Mouse (Mus musculus) G1E (cell line): ENCODE results near the gene Iars. TPM values are rescaled to one million over a fixed set of nuclear protein-coding genes. Genes with fewer than 3 reads are reported as not detected.
"Not testable (repeated sequence)": the region's sequence is repeated elsewhere in the genome, so short reads cannot be mapped to it uniquely, and the experiment has no call there.

Source experiments
- ATAC-seq: 2 replicates; pipeline ENCODE4 v1.8.0; 2016; ENCODE audit warnings: mild to moderate bottlenecking; ENCODE audit not compliant: insufficient number of reproducible peaks, poor library complexity, low FRiP score, severe bottlenecking; ENCODE audit errors: extremely low read depth
- DNase-seq: peaks from one replicate; pipeline ENCODE4 v3.0.0; 2012; ENCODE audit warnings: low spot score
- H3K27me3 ChIP-seq: 2 replicates; pipeline ENCODE4 v1.6.1; 2012; ENCODE audit warnings: mild to moderate bottlenecking, low read length, inconsistent platforms; ENCODE audit not compliant: insufficient read depth
- H3K36me3 ChIP-seq: replicated peaks from 2 replicates; pipeline ENCODE3; 2012; ENCODE audit warnings: mild to moderate bottlenecking, inconsistent platforms
- H3K4me1 ChIP-seq: 2 replicates; pipeline ENCODE4 v1.6.1; 2012; ENCODE audit warnings: low read depth, low read length, inconsistent platforms, mixed read lengths; ENCODE audit not compliant: insufficient read depth
- H3K4me3 ChIP-seq: 2 replicates; pipeline ENCODE4 v1.5.1; 2012; ENCODE audit warnings: low read depth, mild to moderate bottlenecking, inconsistent platforms, low read length, moderate library complexity, mixed read lengths
- H3K9me3 ChIP-seq: replicated peaks from 2 replicates; pipeline ENCODE4 v1.6.1; 2012; ENCODE audit warnings: inconsistent platforms
- CTCF ChIP-seq: IDR thresholded peaks from 2 replicates; pipeline ENCODE4 v1.5.1; 2012; ENCODE audit warnings: low read depth, low read length, inconsistent platforms, mixed read lengths
- GATA1 ChIP-seq: IDR thresholded peaks from 2 replicates; pipeline ENCODE4 v1.6.1; 2012; ENCODE audit warnings: borderline replicate concordance, low read length, inconsistent platforms, mixed read lengths
- GATA2 ChIP-seq: IDR thresholded peaks from 2 replicates; pipeline ENCODE4 v1.6.1; 2012; ENCODE audit warnings: low read depth, low read length, inconsistent platforms, borderline replicate concordance
- POLR2AphosphoS5 ChIP-seq: IDR thresholded peaks from 2 replicates; pipeline ENCODE4 v1.6.1; 2012; ENCODE audit warnings: low read depth, low read length, inconsistent platforms; ENCODE audit not compliant: insufficient replicate concordance
- TAL1 ChIP-seq: conservative IDR thresholded peaks from 2 replicates; pipeline ENCODE4 v1.6.1; 2012; ENCODE audit warnings: low read depth, low read length, inconsistent platforms, mixed read lengths
- polyA plus RNA-seq: library from polyadenylated mRNA; stranded (reverse); fragments of >175 nt; gene quantifications from 2 replicates; pipeline ENCODE4 v1.2.3, GENCODE M21; 2012
- total RNA-seq, 2 experiments: library from RNA; stranded (forward) in 1 of 2; stranded (reverse) in 1 of 2; fragments of 200-1000 nt in 1 of 2; fragments of >200 nt in 1 of 2; fragmentation: Nextera tagmentation in 1 of 2; gene quantifications; 2 replicates each; pipeline ENCODE4 v1.2.3; 2014 to 2017

Gene Iars
- total and polyA plus RNA-seq, 3 experiments: 38.9 to 162 (median 73.4) TPM

DNA sequence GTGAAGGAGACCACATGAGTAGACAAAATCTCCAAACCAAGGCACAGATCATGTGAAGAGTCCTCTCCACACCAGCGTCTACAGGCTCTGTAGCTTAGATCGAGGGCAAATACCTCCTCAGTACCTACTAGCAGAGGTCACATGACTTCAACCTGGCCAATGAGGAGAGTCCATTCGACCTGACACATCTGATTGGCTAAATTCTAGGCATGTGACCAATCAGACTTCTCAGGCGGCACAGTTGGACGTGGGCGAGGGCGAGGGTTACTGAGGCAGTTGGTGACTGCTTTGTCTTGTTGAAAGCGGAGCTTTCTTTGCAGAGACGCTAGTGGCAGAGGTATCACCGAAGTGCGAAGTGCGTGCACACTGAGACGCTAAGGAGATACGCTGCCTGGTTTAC, 80.3 kb downstream of the Iars start:
- no peak for DNase-seq
- no peak for ATAC-seq
- no peak overlapping the region for H3K4me3 ChIP-seq
- H3K27me3 ChIP-seq: peaks cover 7% of the 10 kb centered on the region
- H3K9me3 ChIP-seq: no peaks in the 10 kb centered on the region
- peaks cover 14% of the 10 kb centered on the region for H3K4me1 ChIP-seq
- no peaks in the 10 kb centered on the region for H3K36me3 ChIP-seq
- TF ChIP-seq TAL1 (no peak), CTCF (no peak), POLR2AphosphoS5 (no peak), GATA2 (no peak), GATA1 (no peak)

DNA sequence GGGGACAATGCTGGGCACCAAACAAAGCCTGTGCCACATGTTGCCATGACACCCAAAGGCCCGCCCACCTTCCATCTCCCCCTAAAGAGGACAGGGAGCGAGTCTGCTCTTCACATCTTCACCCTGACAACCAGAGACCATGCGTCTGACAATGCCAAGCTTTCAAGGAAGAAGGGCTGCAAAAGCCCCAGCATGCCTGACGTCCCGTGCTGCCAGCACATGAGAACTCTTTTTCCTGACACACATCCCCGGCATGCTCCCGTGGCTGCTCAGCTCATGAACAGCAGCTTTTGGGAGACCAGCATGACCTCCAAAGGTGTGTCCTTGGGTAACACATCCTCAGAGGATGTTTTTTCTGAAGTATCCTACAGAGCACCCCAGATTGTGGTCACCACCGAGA, 83.4 kb downstream of the Iars start:
- peaks cover 7% of the 10 kb centered on the region; the same call in 1 of the 2 replicates for H3K27me3 ChIP-seq
- ATAC-seq (no peak), DNase-seq (no peak)
- H3K9me3 ChIP-seq: no peaks in the 10 kb centered on the region
- no peaks in the 10 kb centered on the region for H3K36me3 ChIP-seq
- peaks cover 38% of the 10 kb centered on the region for H3K4me1 ChIP-seq
- TF ChIP-seq TAL1 (no peak), POLR2AphosphoS5 (no peak), GATA2 (no peak), CTCF (no peak), GATA1 (no peak)
- no peak overlapping the region for H3K4me3 ChIP-seq

DNA sequence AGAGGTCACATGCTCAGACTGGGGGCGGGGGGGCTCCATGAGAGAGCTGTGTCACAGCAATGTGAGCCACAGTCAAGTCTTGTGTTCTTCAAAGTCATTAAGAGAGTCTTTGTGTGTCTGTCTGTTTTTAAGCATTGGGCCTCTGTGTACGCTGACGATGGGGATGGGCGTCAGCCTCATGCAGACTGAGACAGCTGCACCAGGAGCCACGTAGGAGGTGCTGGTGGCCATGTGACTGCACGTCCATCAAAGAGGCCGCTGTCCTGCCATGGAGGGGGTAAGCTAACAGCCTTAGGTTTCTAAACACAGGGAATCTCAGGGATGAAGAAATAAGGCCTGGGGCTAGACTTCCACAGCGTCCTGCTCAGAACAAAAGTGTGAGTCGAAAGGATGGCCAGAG, 84.4 kb downstream of the Iars start:
- no peaks in the 10 kb centered on the region for H3K9me3 ChIP-seq
- peaks cover 42% of the 10 kb centered on the region for H3K4me1 ChIP-seq
- H3K27me3 ChIP-seq: peaks cover 7% of the 10 kb centered on the region; the same call in 1 of the 2 replicates
- ATAC-seq: no peak
- no peak overlapping the region for H3K4me3 ChIP-seq
- TF ChIP-seq GATA2: no peak
- TF ChIP-seq POLR2AphosphoS5: no peak
- TF ChIP-seq GATA1: no peak
- no peak for TF ChIP-seq CTCF
- no peak for TF ChIP-seq TAL1
- no peak for DNase-seq
- no peaks in the 10 kb centered on the region for H3K36me3 ChIP-seq

GRCm38 (mm10) chr13:49768048-49768447, 86.1 kb downstream of the Iars start:
- DNase-seq: no peak
- peaks cover 44% of the 10 kb centered on the region for H3K4me1 ChIP-seq
- no peak for TF ChIP-seq GATA1
- no peak; the same call in 1 of the 2 replicates for TF ChIP-seq TAL1
- H3K4me3 ChIP-seq: no peak overlapping the region; the same call in 1 of the 2 replicates
- peaks cover 7% of the 10 kb centered on the region; the same call in 1 of the 2 replicates for H3K27me3 ChIP-seq
- ATAC-seq: no peak
- H3K9me3 ChIP-seq: no peaks in the 10 kb centered on the region
- H3K36me3 ChIP-seq: no peaks in the 10 kb centered on the region

- peaks cover 44% of the 10 kb centered on the region for H3K4me1 ChIP-seq
- DNase-seq: no peak
- H3K4me3 ChIP-seq: peak overlapping the region; percentile 44; the same call in 1 of the 2 replicates
- TF ChIP-seq TAL1 (no peak), GATA1 (no peak), POLR2AphosphoS5 (no peak), CTCF (no peak), GATA2 (no peak)
- H3K36me3 ChIP-seq: no peaks in the 10 kb centered on the region
- H3K27me3 ChIP-seq: peaks cover 15% of the 10 kb centered on the region; the same call in 1 of the 2 replicates
- no peak for ATAC-seq
- no peaks in the 10 kb centered on the region for H3K9me3 ChIP-seq
Observed at GRCm38 (mm10) chr13:49769111-49769510, 87.2 kb downstream of the Iars start.

DNA sequence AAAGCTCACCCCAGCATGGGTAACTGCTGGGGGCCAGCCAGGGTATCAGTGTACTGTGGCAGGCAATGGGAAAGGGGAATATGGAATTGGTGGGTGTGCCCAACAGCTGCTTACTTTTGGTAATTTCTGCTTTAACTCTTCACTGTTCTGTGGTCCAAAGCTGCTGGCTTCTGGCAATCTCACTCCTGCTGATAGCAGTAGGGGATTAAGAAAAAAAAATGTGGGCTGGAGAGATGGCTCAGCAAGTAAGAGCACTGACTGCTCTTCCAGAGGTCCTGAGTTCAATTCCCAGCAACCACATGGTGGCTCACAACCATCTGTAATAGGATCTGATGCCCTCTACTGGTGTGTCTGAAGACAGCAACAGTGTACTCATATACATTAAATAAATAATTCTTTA, 89.6 kb downstream of the Iars start:
- H3K9me3 ChIP-seq, ATAC-seq, H3K36me3 ChIP-seq, H3K4me3 ChIP-seq, DNase-seq: not testable (repeated sequence)
- Histone ChIP-seq H3K27me3 (peaks cover 10% of the 10 kb centered on the region; the same call in 1 of the 2 replicates), H3K4me1 (peaks cover 37% of the 10 kb centered on the region)

Other genes starting within 250 kb of the Iars start
- 1.4 and 1.8 TPM in 2 replicates for gene Tes3-ps, start 188.8 kb upstream of the Iars start, total RNA-seq (2014; fragmentation: Nextera tagmentation)
- gene Tes3-ps, start 188.8 kb upstream of the Iars start, total RNA-seq (2017): 2.8 and 4.4 TPM in 2 replicates
- gene Tes3-ps, start 188.8 kb upstream of the Iars start, polyA plus RNA-seq: 0.01 TPM in 1 of 2 replicates, not detected in the other
- gene Ecm2, start 177.3 kb upstream of the Iars start, total RNA-seq (2014; fragmentation: Nextera tagmentation): not detected in 2 replicates
- gene Ecm2, start 177.3 kb upstream of the Iars start, total RNA-seq (2017): 0.16 and 0.17 TPM in 2 replicates
- gene Ecm2, start 177.3 kb upstream of the Iars start, polyA plus RNA-seq: 0.01 TPM in 1 of 2 replicates, not detected in the other
- not detected in 2 replicates for gene Aspn, start 137.7 kb upstream of the Iars start, total RNA-seq (2014; fragmentation: Nextera tagmentation)
- 0.06 TPM in 1 of 2 replicates, not detected in the other for gene Aspn, start 137.7 kb upstream of the Iars start, total RNA-seq (2017)
- not detected in 2 replicates for gene Aspn, start 137.7 kb upstream of the Iars start, polyA plus RNA-seq
- gene Omd, start 99.6 kb upstream of the Iars start, total RNA-seq (2014; fragmentation: Nextera tagmentation): not detected in 2 replicates
- gene Omd, start 99.6 kb upstream of the Iars start, total RNA-seq (2017): 0.05 TPM in 1 of 2 replicates, not detected in the other
- gene Omd, start 99.6 kb upstream of the Iars start, polyA plus RNA-seq: not detected in 2 replicates
- not detected in 2 replicates for gene Ogn, start 74.1 kb upstream of the Iars start, total RNA-seq (2014; fragmentation: Nextera tagmentation)
- gene Ogn, start 74.1 kb upstream of the Iars start, total RNA-seq (2017): 0.05 and 0.12 TPM in 2 replicates
- gene Ogn, start 74.1 kb upstream of the Iars start, polyA plus RNA-seq: not detected in 2 replicates
- 27.5 and 29.9 TPM in 2 replicates for gene Cenpp, start 29.3 kb upstream of the Iars start, total RNA-seq (2014; fragmentation: Nextera tagmentation)
- gene Cenpp, start 29.3 kb upstream of the Iars start, total RNA-seq (2017): 48.5 and 49.2 TPM in 2 replicates
- gene Cenpp, start 29.3 kb upstream of the Iars start, polyA plus RNA-seq: 6.9 and 7.7 TPM in 2 replicates
- gene Nol8, start 29.0 kb upstream of the Iars start, total RNA-seq (2014; fragmentation: Nextera tagmentation): 78.6 and 90.0 TPM in 2 replicates
- gene Nol8, start 29.0 kb upstream of the Iars start, total RNA-seq (2017): 40.2 and 59.2 TPM in 2 replicates
- 2.0 and 3.0 TPM in 2 replicates for gene Nol8, start 29.0 kb upstream of the Iars start, polyA plus RNA-seq
- not detected in 2 replicates for gene Gm30302, start 116.9 kb downstream of the Iars start, total RNA-seq (2014; fragmentation: Nextera tagmentation)
- gene Gm30302, start 116.9 kb downstream of the Iars start, total RNA-seq (2017): 0.05 and 0.17 TPM in 2 replicates
- not detected in 2 replicates for gene Gm30302, start 116.9 kb downstream of the Iars start, polyA plus RNA-seq